Mouse (Mus musculus): Measurements from ENCODE around the gene Fndc10.
A peak's percentile ranks its signal among the peaks of the same experiment; 100 is the strongest.
"Not testable (repeated sequence)": the region's sequence is repeated elsewhere in the genome, so short reads cannot be mapped to it uniquely, and the experiment has no call there.

Gene Fndc10

GRCm38 (mm10) chr4:155694111-155694481, at the start of gene Fndc10:
Fndc10 (plus strand) TSS chr4:155694342.
- DNase-seq (ENCODE audit: low spot score in 2 of 2), result peak in 1 of 2 experiments; percentile 52

DNA sequence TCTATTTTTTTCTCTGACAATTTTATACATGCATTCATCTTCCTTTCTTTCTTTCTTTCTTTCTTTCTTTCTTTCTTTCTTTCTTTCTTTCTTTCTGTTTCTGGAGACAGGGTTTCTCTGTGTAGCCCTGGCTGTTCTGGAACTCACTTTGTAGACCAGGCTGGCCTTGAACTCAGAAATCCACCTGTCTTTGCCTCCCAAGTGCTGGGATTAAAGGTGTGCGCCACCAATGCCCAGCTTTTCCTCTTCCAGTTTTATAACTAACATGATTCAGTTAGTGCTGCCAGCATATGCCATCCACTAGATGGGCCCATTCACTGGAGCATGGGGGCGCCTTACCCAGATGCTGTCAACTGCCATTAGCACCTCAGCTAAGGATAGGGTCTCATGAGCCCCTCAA, 48.8 kb upstream of the Fndc10 start, which contains the start of gene Gm10563:
TSS of gene Gm10563 (minus strand) at position 101 of the 400 bp plus-strand sequence.
- not testable (repeated sequence) for DNase-seq (ENCODE audit: low spot score in 2 of 2)

GRCm38 (mm10) chr4:155645721-155646120, 48.4 kb upstream of the Fndc10 start:
- DNase-seq (ENCODE audit: low spot score in 2 of 2), result no peak

DNA sequence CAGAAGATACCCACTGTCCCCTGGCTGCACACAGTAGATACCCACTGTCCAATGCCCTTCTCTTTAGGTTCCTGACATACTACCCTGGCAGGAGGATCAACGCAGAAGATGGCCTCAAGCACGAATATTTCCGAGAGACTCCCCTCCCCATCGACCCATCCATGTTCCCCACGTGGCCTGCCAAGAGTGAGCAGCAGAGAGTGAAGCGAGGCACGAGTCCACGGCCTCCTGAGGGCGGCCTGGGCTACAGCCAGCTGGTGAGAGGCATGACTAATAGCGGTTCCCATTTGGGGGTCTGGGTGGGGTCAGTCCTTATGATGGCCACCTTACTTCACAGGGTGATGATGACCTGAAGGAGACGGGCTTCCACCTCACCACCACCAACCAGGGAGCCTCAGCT, 44.8 kb upstream of the Fndc10 start:
- no peak for DNase-seq (ENCODE audit: low spot score in 2 of 2)

DNA sequence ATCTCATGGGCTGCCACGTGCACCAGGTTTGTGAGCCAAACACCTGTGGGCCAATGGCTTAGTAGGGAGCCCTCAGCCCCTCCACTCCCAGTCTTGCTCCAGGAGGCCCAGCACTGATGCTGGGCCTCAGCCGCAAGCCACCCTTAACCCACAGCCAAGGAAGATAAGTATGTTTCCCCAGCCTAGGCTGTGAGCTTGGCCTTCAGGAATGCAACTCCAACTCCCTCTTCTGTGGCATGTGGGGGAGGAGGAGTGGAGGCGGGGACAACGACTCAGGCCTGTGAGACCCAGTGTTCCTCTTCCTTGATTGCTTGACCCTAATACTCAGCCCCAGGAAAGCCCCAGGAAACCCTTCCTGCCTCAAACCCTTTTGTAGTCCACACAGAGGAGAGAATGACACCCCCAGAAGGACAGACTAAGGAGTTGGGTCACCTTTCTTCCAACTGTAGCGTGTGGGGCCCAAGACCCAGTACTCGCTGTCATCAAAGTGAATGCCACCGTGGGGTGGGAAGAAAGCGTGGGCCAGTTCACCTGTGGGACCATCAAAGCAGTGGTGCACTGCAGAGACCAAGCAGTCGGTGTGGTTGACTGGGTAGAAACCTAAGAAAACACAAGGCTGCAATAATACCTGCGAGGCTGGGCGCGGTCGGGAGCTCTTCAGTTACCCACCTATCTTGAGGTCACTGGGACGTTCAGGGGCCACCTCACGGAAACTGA, 42.4 kb upstream of the Fndc10 start:
- DNase-seq (ENCODE audit: low spot score in 2 of 2), result no peak

DNA sequence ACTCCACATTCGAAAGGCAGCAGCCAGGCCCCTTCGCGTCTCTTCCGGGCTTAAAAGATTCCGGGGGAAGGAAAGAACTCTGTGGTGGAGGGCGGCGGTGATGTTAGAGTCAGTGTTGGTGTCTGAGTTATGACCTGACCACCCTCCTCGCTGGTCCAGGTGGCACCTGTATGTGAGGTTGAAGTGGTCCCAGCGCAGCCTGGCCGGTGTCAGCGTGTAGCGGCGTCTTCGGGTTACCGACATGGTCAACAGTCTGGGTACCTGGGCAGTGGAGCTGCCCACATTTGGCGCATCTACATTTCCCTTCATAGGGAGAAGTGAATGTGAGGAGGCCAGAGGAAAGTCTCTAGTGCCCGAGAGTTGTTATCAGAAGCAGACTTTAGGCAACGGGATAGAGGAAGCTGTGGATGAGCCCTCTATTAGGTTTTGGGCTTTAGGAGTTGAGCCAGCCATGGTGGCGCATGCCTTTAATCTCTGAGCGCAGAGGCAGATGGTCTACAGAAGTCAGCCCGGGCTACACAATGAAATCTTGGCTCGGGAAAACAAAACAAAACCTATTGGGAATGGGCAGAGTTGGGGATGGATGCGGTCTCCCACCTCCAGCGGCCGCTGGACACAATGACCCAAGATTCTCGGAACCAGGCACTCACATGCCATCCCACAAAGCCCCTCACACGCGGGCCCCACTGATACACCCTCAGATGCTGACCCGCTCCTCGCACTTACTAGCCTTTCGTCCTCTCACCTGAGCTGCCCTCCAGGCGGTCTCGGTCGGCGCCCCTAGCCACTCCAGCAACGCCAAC, 41.7 kb upstream of the Fndc10 start:
- DNase-seq (ENCODE audit: low spot score in 2 of 2), result no peak

- DNase-seq (ENCODE audit: low spot score in 2 of 2), result peak in 1 of 2 experiments; percentile 25
Observed at GRCm38 (mm10) chr4:155653086-155653450, 41.1 kb upstream of the Fndc10 start, which contains the start of gene Mmp23. Mmp23 (minus strand) TSS chr4:155653384.

GRCm38 (mm10) chr4:155653451-155654182, 40.5 kb upstream of the Fndc10 start:
- DNase-seq (ENCODE audit: low spot score in 2 of 2), result peak in 1 of 2 experiments; percentile 33

DNA sequence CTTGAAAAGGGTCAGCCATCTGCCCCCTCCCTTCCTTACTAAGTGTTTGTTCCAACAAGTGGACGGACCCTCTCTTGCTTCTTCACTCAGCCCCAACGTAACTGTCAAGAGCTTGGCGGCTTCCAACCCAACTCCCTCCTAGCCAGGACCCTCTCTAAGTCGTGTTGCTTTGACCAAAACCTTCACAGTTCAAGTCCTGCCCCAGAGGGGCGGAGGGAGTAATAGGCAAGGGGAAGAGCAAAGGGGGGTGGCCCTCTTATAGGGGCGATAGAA, 40.0 kb upstream of the Fndc10 start:
- DNase-seq (ENCODE audit: low spot score in 2 of 2), result no peak

DNA sequence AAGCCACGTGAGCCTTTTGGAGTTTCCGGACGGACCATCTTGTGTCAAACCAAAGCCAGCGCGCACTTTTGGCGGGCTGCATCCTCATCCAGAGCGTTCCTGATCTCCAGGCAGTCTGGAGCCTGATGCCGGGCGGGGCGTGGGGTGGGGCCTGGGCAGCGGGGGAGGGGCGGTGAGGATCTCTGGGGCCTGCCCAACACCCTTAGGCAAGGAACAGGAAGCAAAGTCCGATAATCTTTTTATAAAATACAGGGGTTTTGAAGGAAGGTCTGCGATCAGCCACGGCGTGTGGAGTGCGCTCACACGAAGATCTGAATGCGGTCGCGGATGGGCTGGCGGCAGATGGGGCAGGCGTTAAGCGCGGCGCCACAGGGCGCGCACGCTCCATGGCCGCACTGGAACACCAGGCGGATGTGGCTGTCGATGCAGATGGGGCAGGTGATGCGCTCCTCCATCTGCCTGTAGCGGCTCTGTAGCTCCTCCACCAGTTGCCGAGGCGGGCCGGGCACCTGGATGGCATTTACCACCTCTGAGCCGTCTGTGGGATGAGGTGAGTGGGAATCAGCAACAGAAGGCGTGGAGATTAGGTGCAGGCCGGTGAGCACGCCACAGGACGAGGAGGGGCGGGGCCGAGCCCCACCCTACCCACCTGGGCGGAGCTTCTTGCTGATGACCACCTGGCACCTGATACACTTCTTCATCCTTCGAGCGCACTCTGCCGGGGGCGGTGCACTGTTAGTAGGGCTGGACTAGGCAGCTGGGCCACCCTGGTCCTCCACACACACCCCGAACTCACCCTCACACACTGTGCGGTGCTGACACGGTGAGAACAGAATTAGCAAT, 39.5 kb upstream of the Fndc10 start:
- DNase-seq (ENCODE audit: low spot score in 2 of 2), result peak in 1 of 2 experiments; percentile 30

- no peak for DNase-seq (ENCODE audit: low spot score in 2 of 2)
Observed at GRCm38 (mm10) chr4:155656214-155656751, 37.9 kb upstream of the Fndc10 start.

DNA sequence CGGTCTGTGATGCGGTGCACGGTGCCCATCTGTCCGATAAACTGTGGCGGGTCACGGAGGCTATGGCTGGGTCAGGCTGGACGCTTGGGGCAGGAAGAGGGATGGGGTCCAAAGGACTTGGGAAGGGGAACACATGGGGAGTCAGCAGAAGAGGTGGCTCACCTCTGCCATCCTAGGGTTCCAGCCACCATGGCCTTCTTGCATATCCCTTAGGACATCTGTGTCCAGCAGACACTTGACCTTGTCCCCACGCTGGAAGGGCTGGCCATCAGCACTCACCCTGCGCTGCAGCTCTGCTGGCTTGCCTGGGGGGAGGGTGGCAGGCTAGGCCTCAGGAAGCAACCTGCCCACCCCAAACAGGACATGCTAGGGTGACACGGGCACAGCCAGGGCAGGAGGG, 35.2 kb upstream of the Fndc10 start:
- DNase-seq (ENCODE audit: low spot score in 2 of 2), result no peak

DNA sequence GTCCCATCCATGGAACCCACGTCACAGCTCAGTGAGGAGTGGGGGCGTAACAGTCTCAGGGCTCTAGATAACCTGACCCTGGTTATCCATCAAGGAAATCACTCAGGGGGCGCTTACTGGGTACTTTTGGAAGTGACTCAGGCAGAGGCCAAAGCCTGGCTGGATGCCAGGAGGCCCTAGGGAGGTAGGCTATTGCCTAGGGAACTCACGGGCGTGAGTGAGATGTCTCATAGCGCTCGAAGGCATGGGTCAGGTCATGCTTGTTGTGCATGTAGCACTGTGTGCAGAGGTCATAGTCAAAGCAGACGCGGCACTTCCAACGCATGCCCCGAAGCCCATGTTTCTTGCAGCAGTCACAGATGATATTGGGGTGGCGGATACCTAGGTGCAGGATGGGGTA, 33.5 kb upstream of the Fndc10 start:
- no peak for DNase-seq (ENCODE audit: low spot score in 2 of 2)

- no peak for DNase-seq (ENCODE audit: low spot score in 2 of 2)
Observed at GRCm38 (mm10) chr4:155666903-155667302, 27.2 kb upstream of the Fndc10 start.

GRCm38 (mm10) chr4:155668689-155669597, 25.2 kb upstream of the Fndc10 start, which contains the start of gene Mib2:
Mib2 (minus strand) TSS chr4:155669198.
- DNase-seq (ENCODE audit: low spot score in 2 of 2), result peak; percentile 95 to 96

DNA sequence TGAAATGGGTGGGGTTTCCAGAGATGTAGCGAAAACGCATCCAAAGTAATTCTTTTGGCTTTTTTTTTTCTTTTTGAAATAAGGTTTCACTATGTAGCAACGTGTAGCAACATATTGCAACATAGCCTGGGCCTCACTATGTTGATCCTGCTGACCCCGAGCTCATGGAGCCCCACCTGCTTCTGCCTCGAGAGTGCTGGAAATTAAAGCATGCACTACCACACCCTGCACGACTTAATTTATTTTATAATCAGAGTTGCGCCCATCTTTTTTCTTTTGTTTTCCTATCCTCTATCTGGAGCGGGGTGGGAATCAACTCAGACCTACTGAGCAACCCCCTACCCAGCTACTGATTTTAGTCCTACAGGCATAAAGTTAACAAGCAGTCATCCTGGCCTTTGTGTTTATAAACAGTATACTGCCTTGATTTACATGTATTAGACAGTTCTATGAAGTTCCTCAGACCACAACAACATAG, 24.5 kb upstream of the Fndc10 start:
- DNase-seq (ENCODE audit: low spot score in 2 of 2), result no peak

DNA sequence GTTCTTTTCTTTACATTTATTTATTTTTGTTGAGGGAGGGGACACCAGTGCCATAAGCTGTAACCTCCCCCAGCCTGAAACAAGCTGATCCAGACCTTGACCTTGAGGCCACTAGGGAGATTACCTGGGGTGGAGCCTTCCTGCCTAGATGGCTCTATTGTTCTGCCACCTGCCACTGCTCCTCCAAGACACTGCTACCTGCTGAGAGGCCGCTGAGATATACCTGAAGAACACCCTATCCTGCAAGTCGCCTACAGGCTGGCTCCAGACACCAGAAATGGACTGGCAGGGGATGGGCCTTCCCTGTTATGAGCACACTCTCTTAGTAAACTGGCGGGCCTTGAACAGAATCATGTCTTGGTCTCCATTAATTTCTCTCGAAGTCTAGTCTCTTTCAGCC, 23.9 kb upstream of the Fndc10 start:
- DNase-seq (ENCODE audit: low spot score in 2 of 2), result not testable (repeated sequence)

DNA sequence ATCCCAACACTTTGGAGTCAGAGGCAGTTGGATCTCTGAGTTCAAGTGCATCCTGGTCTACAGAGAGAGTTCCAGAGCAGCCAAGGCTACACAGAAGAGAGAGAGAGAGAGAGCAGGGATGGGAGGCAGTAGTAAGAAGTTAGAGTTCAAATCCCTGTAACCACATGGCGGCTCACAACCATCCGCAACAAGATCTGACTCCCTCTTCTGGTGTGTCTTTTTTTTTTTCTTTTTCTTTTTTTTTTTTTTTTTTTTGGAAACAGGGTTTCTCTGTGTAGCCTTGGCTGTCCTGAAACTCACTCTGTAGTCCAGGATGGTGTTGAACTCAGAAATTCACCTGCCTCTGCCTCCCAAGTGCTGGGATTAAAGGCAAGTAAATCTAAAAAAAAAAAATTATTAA, 22.1 kb upstream of the Fndc10 start:
- no peak for DNase-seq (ENCODE audit: low spot score in 2 of 2)

GRCm38 (mm10) chr4:155675991-155676390, 18.2 kb upstream of the Fndc10 start:
- DNase-seq (ENCODE audit: low spot score in 2 of 2), result no peak

DNA sequence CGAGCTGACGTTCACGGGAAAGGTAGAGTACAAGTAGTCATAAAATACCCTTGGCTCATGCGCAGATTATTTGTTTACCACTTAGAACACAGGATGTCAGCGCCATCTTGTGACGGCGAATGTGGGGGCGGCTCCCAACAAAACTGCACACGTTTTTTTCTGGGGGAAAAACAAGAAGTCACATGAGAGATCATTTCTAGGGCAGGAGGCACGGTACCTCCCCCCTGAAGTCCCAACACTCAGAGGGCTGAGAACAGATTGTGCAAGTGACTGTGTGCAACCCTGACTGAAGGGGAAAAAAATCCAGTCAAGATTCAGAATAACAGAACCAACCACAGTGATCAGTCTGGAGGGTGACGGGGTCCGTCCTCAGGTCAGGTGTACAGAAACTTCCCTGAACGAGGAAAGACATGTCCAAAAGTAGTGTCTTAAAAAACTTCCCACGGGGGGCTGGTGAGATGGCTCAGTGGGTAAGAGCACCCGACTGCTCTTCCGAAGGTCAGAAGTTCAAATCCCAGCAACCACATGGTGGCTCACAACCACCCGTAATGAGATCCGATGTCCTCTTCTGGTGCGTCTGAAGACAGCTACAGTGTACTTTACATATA, 10.4 kb upstream of the Fndc10 start:
- not testable (repeated sequence) for DNase-seq (ENCODE audit: low spot score in 2 of 2)

All from cerebellum, postnatal 4 days (tissue).